Mouse (Mus musculus) lung, postnatal 4 days (tissue): ENCODE measurements at regions not wholly inside any gene's neighbourhood (a gene's known extent, or its start where the extent isn't known, plus 50 kb on each side); places are given as distances from the start of the nearest gene placed in this dataset.

Experiments
- DNase-seq, 2 experiments: peaks; one replicate each; pipeline ENCODE4 v3.0.0; 2021

DNA sequence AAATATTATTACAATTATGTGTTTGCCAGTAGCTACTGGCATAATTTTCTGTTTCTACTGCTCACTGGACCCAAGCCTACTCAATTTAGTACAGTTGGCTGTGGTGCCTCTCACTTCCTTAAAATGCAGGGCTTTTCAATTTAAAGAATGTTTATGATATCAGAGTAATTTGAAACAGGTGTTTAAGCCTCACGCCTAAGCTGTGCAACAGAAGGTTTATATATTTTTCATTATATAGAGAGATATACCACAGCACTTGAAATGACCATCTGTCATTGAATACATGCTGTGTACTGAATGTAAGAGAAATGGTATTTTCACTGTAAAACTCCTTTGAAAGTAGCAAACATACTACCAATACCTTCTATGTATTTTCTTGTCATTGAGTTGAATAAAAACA lies 376.8 kb downstream of the Otol1 start:
- no peak for DNase-seq

DNA sequence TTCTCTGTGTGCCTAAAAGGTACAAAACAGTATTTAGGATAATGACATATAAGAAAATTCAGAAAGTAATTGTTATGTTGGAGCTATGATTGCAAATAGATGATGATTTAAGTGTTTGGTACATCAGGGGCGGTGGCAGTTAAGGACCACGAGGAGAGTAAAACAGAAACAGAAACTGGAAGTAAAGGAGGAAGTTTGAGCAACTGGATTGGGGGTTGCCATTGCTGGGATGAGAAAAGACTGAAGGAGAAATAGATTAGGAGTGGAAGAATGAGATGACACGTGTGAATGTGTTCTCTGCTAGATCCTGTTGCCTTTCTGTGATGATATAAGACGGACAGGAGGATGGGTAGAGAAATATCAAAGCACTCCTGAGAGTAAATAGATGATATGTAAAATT lies 378.5 kb downstream of the Otol1 start:
- no peak for DNase-seq

DNA sequence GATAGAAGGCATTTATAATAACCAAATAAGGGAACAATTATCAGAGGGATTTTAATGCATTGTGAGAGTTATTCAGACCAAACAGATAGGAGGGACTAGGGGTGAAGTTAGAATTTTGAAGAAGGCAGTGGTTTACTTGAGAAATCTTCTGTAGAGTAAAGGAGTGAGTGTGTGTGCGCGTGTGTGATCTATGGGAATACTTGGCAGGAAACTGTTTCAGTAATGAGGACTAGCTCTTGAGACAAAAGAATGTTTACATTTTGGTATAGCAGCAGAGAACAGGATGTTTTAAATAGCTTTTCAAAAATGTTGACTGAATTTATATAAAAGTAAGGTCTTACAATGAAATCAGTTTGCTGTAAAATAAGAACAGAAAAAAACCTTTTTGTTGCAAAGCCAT lies 393.8 kb downstream of the Otol1 start:
- no peak for DNase-seq

DNA sequence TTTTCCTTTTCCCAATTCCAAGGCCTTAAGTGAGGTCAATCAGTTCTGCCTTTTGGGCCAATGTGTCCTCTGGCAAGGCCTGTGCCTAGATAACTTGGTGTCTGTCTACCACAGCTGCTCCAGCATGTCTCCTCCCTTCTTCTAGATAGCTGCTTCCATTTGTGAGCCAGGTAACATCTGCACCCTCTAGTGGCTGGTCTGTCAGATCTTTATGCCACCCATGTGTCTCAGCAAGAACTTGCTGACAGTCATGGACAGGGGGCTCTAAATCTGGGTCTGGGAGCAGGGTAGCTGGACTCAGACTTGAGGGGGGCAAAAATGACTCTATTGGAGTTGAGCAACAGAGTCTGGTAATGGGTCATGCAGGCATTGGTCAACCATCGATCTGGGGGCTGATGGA lies 399.2 kb downstream of the Otol1 start:
- no peak for DNase-seq

DNA sequence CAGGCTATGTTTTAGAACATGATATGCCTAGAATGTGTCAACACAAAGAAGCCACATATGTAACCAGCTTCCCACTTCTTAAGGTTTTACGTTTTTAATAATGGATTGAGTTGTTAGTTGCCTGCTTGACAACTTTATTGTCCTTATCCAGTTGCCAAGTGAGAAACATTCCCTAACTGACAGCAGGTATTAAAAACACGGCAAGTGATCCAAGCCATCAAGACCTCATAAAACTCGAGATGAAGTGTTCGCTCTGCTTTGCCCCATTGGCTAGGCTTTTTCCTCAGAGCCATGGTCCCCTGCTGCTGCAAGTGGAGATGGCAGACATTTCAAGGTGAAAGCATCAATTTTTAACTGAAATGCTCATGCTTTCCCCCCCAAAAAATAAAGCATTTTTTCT lies 410.9 kb downstream of the Otol1 start:
- no peak for DNase-seq

DNA sequence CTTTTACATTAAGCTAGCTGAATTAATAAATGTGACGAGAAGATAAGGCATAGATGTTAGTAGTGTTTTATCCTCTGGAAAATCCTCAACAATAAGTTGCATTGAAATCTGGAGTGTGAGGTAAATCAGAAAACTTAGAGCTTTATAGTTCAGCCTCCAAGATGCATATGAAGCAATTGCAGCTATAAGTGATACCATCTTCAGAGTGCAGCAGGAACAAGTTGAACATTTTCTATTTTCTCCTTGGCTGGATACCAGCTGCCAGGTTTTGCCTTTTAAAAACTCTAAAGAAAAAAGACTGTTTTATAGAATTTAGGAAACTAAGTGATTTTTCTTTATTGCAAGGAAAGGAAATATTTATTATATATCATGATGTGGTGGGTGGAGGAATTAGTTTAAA lies 414.6 kb downstream of the Otol1 start:
- DNase-seq: no peak

DNA sequence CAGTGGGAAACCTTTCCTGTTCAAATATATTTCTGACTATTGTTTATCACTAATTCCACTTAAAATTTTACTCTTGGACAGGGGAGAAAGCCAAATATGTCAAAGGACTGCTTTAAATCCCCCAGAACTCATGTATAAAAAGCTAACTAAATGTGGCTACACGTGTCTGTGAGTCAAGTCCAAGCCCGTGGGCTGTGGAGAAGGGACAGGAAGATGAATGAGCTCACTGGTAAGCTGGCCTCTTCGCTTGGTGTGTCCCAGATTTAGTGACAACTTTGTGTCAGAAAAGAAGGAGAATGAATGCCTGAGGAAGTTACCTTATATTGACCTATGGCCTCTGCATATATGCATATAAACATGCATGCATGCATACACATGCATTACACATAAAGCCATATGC lies 415.3 kb downstream of the Otol1 start:
- no peak for DNase-seq

DNA sequence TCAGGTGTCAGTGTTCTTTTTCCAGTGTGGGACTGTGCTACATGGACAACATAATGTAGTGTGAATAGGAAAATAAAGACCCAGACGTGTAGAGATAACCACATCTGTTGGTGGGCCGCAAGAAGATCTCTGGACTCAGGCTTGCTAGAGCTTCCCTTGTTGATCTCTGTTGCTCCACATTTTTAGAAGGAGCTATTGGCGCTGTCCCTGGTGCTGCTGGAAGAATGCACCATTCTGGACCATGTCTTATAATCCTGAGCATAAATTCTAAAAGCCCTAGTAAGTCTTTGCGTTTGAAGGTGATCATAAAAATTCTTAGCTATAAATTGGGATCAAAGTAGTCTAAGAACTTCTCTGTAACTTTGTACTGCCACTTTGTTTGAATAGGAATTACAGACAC lies 429.3 kb downstream of the Otol1 start:
- no peak for DNase-seq

DNA sequence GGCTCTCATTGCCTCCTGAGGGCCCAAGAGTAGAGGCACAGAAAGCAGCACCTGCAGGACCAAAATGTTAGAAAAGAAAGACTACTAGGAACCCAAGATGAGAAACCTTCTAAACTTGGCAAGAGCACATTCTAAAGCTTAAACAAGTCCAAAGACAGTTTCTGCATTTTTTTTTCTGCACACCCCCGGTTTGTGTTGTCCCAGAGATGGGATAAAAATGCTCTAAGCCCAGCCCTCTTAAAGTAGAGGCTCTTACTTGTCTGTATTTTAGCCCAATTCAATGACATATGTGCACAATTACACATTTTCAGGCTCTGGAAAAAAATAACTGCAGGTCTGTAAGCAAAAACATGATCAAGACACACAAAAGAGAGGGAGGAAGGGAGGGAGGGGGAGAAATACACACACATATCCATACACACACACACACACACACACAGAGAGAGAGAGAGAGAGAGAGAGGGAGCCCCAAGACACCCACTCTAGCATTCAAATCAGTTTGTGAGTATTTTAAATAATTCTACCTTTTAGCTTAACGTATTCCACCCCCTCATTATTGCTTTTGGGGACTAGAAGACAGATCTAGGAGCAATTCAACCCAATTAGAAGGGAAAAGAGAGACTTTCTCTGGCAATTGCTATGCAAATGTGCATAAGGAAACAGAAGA lies 449.9 kb downstream of the Otol1 start:
- DNase-seq: no peak

DNA sequence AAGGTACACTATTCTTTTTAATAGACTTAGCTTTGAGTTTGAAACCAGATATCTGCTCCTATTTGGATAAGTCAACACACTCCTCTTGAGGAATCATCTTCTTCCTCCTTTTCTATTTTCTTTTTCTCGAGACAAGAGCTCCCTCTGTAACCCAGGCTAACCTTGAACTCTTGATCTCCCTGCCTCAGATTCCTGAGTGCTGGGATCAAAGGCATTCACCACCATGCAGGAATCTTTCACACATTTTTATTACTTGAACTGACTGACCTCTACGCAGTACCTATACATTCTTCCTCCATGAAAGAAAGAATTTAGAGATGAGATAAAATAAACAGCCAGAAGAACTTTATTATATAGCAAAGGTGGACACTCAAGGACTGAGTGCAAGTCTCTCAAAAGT lies 453.4 kb downstream of the Otol1 start:
- no peak for DNase-seq

DNA sequence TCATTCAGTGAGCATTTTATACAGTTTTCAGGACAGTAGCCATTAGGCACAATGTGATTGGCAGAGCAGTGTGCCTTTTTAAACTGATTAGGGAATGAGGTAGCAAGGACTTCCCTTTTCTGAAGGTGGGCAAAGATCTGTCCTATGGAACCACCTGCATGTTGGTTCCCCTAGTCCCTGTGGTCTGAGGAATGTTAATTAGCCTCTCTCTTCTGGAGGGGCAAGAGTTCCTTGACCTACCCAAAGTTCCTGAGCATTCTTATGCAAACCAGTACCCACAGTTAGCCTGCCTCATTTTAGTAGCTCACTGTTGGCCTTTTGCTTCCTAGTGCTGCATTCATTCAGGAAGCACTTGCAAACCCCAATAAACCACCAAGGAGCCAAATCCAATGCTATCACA lies 455.8 kb downstream of the Otol1 start:
- no peak for DNase-seq

DNA sequence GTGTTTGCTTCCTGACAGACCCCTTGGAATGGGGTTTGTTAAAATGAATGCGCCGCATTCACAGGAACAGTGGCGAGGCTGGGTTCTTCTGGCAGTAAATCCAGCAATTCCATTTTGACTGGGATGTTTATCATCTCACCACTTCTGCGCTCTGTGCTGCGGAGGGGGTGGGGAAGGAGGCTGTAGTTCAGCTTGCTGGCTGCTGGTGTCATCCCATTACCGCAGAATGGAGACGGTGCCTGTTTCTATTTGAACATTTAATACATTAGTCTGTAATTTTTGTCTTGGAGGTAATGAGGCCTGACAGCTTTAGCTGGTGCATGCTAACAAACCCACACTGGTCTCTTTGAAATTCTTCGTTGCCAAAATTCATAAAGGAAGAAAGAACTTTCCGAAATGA lies 475.1 kb downstream of the Otol1 start:
- DNase-seq: peak; percentile 5 to 18

DNA sequence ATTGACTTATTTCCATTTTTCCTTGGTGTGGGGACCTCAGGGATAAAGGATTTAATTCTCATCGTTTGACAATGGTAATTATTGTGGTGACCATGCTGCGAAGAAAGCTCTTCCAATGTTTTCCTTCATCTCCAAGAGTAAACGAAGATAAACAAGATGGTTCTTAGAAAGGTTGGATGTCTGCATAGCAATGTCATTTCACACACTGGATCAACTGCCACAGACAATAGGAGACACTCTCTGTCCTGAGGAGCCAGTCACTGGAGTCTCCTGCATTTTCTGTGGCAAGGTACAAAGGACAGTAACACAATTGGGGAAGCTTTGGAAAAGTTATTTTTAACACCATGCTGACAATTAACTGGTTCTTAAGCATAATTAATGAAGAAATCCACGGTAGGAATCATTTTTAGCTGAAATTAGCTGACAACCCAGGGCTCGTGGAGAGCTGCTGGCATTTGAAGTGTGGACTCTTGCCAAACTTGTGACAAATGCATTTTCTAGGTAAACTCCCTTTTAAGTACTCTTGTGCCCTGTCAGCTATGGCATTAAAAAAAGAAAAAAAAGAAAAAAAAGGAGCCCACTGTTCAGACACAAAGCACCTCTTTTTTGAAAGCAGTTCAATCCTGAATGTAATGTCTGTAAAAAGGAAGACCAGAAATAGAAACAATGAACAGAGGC lies 475.8 kb downstream of the Otol1 start:
- no peak for DNase-seq

DNA sequence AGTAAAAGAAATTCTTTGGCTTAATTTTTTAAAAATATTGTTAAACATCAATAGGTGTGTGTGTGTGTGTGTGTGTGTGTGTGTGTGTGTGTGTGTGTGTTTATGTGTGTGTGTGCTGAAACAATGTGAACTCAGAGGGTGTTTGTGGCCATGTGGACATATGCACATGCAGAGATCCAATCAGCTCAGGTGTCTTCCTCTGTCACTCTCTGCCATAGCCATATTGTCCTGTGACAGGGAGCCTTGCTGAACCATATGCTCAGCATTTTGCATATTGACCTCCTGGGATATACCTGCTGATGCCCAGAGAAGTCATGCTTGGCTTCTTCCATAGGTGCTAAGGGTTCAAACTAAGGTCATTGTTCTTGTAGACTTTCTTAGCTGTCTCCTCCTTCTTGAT lies 489.0 kb downstream of the Otol1 start:
- no peak for DNase-seq

DNA sequence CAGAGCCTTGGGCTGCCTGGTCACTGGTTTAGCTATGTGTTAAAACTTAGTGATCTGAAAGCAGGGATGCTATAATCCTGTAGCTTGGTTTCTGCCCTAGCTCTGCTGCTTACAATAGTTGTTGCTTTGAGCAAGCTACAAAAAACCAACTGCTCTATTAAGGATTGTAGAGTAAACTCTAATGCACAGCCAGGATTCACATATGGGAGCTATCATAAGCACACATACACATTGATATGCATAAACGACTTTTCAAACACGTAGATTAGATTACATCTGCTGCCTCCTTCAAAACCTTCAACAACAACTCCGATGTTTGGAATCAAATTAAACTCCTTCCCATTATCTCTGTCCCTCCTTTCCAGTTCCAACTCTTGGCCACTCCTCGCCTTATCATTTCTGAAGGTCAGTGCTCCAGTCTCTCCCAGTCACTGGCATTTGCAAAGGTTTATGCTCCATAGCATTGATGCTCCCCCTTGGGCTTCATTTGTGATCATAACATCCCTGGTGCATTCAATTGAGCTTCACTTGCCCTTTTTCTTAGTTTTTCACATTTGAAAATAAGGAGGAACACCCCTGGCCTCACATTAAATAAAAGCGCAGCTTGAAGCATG lies 492.9 kb downstream of the Otol1 start:
- no peak for DNase-seq

DNA sequence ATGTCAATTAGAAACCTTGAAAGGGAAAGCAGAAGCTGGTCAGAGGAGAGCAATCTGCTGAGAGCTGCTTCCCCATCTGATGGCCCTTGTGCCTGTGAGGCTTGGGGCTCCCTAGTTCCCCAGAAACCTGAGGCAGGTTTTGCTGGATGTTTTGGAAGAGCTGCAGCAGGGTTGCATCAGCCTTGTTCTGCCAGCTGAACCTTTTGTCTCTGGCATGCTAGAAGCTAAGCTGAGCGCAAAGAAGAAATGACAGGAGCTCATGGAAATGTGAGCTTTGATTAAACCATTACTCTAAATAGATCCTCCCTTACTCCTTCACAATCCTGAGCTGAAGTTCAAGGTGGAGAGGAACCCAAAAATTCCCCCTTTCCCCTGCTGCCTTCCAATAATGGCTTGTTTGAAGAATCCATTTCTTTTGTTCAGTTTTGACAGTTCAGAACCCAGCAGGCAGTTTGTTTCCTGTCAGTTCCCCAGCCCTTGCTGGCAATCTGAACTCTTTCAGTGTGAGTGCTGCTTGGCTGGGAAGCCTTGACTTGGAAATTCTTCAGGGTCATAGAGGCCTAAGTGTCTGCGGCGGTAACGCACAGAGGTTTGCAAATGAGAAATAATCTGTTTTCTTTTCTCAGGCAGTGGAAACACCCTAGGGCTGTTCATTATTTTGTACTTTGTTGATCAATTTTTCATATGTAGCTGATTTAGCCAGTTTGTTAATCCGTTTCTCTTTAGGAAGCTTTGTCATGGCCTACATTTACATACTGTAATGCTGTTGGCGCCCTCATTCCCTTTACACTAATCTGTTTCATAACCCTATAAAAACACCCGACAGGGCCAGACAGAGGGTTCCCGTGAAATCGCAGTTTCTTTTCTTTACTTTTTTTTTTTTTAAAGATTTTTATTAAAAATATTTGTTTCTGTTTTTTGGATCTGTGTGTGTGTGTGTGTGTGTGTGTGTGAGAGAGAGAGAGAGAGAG lies 493.9 kb downstream of the Otol1 start:
- DNase-seq: no peak

DNA sequence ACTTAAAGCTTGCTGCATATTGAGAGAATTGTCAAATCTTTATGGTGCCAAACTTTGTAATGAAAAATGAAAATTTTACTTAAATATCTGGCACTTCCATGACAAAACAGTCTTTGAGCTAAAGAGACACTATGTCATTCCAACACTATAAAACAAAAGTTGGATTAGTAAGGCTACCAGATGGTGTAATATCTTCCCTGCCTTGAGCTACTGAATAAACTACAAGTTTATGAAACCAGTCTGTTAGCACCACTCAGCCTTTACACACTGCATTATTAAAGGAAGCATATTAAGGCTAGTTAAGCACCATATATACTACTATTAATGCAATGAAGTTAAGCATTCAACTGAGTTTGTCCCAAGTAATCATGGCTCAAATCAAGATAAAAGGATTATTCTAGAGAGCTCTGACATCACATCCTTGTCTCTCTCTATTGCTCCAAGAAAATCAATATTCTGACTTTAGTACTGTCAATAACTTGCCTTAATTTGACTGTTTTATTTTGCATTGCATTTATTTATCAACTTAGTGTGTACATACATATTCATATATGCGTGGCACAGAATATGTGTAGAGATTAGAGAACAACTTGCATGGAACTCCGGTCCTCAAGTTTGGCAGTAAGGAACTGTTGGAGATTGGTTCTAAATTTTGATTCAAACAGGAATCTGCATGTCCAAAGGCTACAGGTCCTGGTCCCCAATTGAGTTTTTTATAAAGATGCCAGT lies 526.3 kb downstream of the Otol1 start:
- no peak for DNase-seq

DNA sequence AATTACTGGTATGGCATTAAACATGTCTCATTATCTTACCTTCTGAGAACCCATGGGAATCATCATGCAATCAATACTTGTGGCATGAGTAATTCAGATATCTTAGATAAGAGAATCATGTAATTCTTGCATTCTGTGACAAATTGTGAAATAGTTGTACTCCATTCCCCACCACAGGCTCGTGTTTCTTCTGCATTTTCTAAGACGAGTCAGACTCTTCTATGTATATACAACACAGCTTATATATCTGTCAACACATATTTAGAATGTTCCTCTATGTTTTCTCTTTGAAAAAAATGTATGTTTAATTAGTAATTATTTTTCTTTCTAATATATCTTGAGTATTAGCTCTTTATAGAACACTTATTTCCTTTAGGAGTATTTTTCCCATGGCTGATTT lies 527.7 kb downstream of the Otol1 start:
- no peak for DNase-seq

DNA sequence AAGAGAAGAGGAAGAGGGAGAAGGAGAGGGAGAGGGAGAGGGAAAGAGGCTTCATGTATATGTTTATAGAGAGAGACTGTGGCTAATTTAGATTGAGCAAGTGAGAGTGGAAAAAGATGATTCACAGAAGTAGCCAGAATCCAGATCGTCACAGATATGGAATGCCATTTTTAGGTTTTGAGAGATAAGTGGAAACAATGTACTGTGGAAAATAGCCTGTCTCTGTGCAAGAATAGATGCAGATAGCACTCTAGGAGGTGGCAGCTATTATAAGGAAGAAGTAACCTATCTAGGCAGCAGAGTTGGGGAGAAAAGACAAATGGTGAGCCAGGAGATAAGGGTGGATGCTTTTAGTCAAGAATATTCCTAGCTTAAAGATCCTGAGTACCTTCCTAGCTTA lies 536.5 kb downstream of the Otol1 start:
- no peak for DNase-seq

DNA sequence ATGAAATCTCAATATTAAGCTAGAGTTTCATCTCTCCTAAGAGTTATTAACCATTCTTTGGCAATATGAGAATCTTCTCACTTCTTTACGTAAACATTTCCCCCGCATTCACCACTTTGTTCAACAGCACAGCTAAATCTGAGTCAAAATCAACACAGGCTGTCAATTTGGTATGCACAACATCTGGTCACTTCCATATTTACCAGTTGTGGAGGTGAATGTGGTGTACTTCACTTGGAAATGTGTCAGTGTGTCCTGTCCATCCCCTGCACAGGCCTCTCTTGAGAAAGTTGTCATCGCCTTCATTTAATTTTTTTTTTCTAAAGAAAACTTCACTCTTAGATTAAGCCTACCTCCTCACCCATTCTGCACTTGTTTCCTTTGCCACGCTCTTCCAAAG lies 550.4 kb downstream of the Otol1 start:
- no peak for DNase-seq

DNA sequence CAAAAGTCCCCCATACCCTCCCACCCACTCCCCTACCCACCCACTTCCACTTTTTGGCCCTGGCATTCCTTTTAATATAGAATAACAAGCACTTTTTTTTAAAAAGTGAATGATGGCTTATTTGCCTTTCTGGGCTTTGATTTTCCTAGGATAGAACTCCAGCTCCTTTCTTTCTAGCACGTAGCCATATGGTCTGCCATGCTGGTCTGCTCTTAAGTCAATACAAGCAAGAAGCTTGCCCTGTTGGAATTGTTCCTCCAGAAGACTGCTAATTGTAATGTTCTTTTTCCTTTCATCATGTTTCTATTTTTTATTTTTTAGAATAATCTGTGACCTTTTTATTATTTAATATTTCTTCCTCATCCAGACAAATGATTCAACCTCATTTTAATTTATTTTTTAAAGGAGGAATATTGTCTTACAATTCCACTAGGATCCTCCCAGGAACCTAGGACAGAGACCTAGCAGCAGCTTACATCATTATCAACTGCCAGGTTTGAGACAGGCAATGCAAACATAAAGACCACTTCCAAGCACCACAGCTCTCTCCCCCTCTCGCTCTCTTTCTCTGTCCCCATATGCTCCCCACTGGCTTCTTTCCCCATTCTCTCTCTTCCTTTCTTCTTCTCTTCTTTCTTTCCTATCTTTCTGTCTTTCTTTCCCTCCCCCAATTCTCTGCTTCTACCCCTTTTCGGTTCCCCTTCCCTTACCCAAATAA lies 558.9 kb downstream of the Otol1 start:
- DNase-seq: no peak

DNA sequence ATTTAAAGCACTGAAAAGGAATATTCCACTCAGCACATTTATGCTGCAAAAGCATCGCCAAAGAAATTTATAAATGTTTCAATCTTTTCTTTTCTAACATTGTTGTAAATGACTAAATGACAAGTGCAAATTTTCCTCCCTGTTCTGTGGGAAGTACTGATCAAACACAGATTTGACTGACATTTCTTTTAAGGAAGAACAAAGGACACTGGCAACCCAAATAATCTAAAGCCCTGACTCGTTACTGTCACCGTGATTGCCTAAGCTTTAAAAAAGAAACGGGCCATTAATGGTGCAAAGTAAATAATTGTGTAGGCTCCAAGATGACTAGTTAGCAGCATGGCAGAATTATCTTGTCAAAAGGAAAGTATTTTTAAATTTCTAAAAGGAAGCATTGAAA lies 587.4 kb downstream of the Otol1 start:
- DNase-seq: no peak
